Mouse (Mus musculus) frontal cortex, postnatal 14 days (tissue): ENCODE data around the gene Polr3a.

ENCODE experiments used
- DNase-seq, 2 experiments: peaks; one replicate each; pipeline ENCODE4 v3.0.0; 2022; ENCODE audit warnings: low spot score in 2 of 2

Gene Polr3a

GRCm38 (mm10) chr14:24486773-24487227 is at the start of gene Polr3a, which contains the start of gene Rps24:
Gene Polr3a, minus strand, starts transcription at chr14:24487058.
Gene Rps24, plus strand, starts transcription at chr14:24487125.
- DNase-seq, result peak; percentile 87

- no peak for DNase-seq
Measured at GRCm38 (mm10) chr14:24534865-24535545, 48.1 kb upstream of the Polr3a start.

- no peak for DNase-seq
Measured at GRCm38 (mm10) chr14:24530228-24530627, 43.4 kb upstream of the Polr3a start.

GRCm38 (mm10) chr14:24526440-24526839 is 39.6 kb upstream of the Polr3a start:
- no peak for DNase-seq

- DNase-seq, result no peak
Measured at GRCm38 (mm10) chr14:24525677-24526415, 39.0 kb upstream of the Polr3a start.

GRCm38 (mm10) chr14:24525137-24525536 is 38.3 kb upstream of the Polr3a start:
- no peak for DNase-seq

GRCm38 (mm10) chr14:24521597-24521996 is 34.7 kb upstream of the Polr3a start:
- DNase-seq, result no peak

GRCm38 (mm10) chr14:24512527-24513161 is 25.8 kb upstream of the Polr3a start:
- DNase-seq, result no peak

GRCm38 (mm10) chr14:24510679-24511078 is 23.8 kb upstream of the Polr3a start:
- DNase-seq, result no peak

GRCm38 (mm10) chr14:24510218-24510617 is 23.4 kb upstream of the Polr3a start:
- DNase-seq, result no peak

GRCm38 (mm10) chr14:24509557-24509956 is 22.7 kb upstream of the Polr3a start:
- DNase-seq, result no peak

- no peak for DNase-seq
Measured at GRCm38 (mm10) chr14:24508070-24508773, 21.4 kb upstream of the Polr3a start.

- DNase-seq, result no peak
Measured at GRCm38 (mm10) chr14:24507452-24508069, 20.7 kb upstream of the Polr3a start.

GRCm38 (mm10) chr14:24501256-24501655 is 14.4 kb upstream of the Polr3a start:
- DNase-seq, result no peak

GRCm38 (mm10) chr14:24500845-24501186 is 14.0 kb upstream of the Polr3a start:
- DNase-seq, result no peak

GRCm38 (mm10) chr14:24500091-24500844 is 13.4 kb upstream of the Polr3a start:
- DNase-seq, result peak; percentile 65 to 87

- no peak for DNase-seq
Measured at GRCm38 (mm10) chr14:24499478-24499877, 12.6 kb upstream of the Polr3a start.

- no peak for DNase-seq
Measured at GRCm38 (mm10) chr14:24498561-24499255, 11.8 kb upstream of the Polr3a start.

GRCm38 (mm10) chr14:24497443-24497842 is 10.6 kb upstream of the Polr3a start:
- no peak for DNase-seq

- no peak for DNase-seq
Measured at GRCm38 (mm10) chr14:24496507-24496906, 9.6 kb upstream of the Polr3a start.
